Mouse (Mus musculus): ENCODE results near the gene Aoah. TPM values are rescaled to one million over a fixed set of nuclear protein-coding genes. Genes with fewer than 3 reads are reported as not detected.

Aoah gene
- 2.1 and 3.2 TPM in 2 replicates for polyA plus RNA-seq (2012; rRNA removed; ENCODE audit: low replicate concordance)

DNA sequence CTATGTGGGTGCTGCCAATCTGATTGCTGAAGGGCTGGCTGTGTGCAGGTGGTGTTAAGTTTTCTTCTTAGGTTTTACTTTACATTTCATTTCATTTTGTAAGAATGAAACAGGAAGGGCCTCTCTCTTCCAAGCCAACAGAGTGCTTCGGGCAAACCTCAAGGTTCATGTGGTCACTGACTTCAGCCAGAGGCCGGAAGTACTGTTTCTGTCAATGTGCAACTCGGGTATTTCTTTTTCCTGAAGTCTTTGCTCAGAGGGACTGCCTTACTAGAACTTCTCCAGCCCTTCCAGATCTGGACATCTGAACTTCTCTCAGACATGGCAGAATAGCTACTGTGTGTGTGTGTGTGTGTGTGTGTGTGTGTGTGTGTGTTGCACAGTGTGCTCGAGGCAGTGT lies at the start of gene Aoah:
Aoah (plus strand) TSS at position 213 of the 400 bp plus-strand sequence.

DNA sequence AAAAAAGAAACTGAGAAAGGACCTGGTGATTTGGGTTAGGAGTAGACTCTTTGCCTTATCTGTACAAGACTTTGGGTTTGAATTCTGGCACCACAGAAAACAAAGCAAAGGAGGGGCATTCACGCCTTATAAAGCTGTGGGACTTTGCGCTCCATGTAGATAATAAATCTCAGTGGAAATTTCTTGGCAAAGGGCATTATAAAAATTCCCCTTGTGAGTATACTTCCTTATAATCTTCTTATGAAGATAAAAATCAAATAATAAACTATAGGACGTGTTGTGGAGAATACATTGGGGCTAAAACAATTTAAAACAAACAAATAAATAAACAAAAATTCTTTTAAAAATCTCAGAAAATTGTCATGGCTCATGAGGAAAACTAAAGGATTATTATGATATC lies 280.9 kb downstream of the Aoah start, which contains the start of gene Olfr1370:
Olfr1370 (minus strand) TSS at position 101 of the 400 bp plus-strand sequence.

